Mouse (Mus musculus) myocyte (in vitro differentiated cells): ENCODE data around the gene Mab21l2.

Experiments used
- CEBPB ChIP-seq: IDR thresholded peaks from 2 replicates; pipeline ENCODE4 v1.6.1; 2011; ENCODE audit warnings: mild to moderate bottlenecking, moderate library complexity; ENCODE audit not compliant: poor library complexity, insufficient read depth, severe bottlenecking
- MYOD1 ChIP-seq, 3 experiments: IDR thresholded peaks; one replicate each; pipeline ENCODE4 v1.6.1; 2011; ENCODE audit warnings: control low read depth in 2 of 3, low read depth in 2 of 3, mild to moderate bottlenecking in 2 of 3, moderate library complexity in 1 of 3; ENCODE audit not compliant: insufficient read length in 2 of 3, control insufficient read depth in 1 of 3
- MYOG ChIP-seq, 3 experiments: IDR thresholded peaks; one replicate each; pipeline ENCODE4 v1.6.1; 2011; ENCODE audit warnings: control low read depth in 2 of 3, low read depth in 2 of 3, mild to moderate bottlenecking in 2 of 3; ENCODE audit not compliant: insufficient read length in 2 of 3, control insufficient read depth in 1 of 3, insufficient read depth in 1 of 3
- POLR2A ChIP-seq: IDR thresholded peaks from one replicate; pipeline ENCODE4 v1.6.1; 2011; ENCODE audit warnings: low read depth, mild to moderate bottlenecking, control low read depth, moderate library complexity; ENCODE audit not compliant: insufficient read length
- POLR2AphosphoS2 ChIP-seq: IDR thresholded peaks from one replicate; pipeline ENCODE4 v1.6.1; 2011; ENCODE audit warnings: low read depth, control low read depth; ENCODE audit not compliant: insufficient read length
- TCF12 ChIP-seq: IDR thresholded peaks from one replicate; pipeline ENCODE4 v1.6.1; 2011; ENCODE audit warnings: mild to moderate bottlenecking, control low read depth; ENCODE audit not compliant: poor library complexity, insufficient read depth, severe bottlenecking

DNA sequence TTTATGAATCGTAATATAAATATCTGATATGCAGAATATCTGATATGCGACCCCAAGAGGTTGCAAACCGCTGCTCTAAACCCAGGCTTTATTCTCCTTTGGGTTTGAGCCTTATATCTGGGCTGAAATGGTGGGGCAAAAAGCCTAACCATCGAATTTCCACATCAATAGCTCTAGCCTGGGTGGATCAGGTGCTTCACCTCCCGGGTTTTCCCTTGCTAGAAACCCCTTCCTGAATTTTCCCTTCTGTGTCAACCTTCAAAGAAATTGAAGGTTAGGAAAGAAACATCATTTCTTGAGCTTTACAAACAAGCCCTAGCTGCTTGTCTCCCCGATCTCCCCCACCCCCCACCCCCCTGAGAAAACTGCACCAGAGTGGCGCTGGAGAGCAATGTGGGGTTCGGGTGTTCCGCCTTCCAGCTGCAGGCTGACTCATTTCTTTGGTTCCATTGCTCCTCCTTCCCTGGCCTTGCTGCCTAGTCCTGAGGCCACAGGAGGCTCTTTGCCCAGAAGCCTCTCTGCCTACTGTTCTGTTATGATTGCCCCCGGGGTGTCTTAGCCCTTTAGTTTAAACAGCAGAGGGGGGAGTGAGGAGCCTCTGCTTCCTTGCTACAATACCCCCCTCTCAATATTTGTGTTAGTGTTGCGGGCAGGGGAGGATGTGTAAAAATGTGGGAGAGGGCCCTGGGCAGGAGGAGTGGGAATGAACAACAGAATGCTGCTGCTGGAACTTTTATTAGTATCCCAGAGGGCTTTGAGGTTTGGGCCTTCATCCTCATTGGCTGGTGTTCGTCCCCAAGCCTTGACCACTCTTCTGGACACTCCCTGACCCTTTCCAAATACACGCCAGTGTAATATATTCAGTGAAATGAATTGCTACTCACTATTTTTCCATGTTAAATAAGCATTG is 9.5 kb downstream of the Mab21l2 start:
- no peak for TF ChIP-seq TCF12
- TF ChIP-seq POLR2A = no peak
- no peak for TF ChIP-seq MYOD1 (IDR thresholded peaks at IDR 0.05; ENCODE audit: control insufficient read depth in 1 of 3, insufficient read length in 2 of 3, low read depth in 2 of 3)
- TF ChIP-seq CEBPB = no peak
- no peak for TF ChIP-seq MYOG (IDR thresholded peaks at IDR 0.05; ENCODE audit: control insufficient read depth in 1 of 3, insufficient read depth in 1 of 3, insufficient read length in 2 of 3, low read depth in 2 of 3)
- TF ChIP-seq POLR2AphosphoS2 = no peak
